Mouse (Mus musculus) macrophage (primary cell): ENCODE data around the gene Gpr21. TPM values are rescaled to one million over a fixed set of nuclear protein-coding genes. Genes with fewer than 3 reads are reported as not detected.

Source experiments
- H3K27ac ChIP-seq: fragments of 350-480 bp; formaldehyde crosslinking; 2 replicates; pipeline ENCODE4 v1.9.0; 2021
- H3K36me3 ChIP-seq: fragments of 350-480 bp; formaldehyde crosslinking; 2 replicates; pipeline ENCODE4 v1.9.0; 2021; ENCODE audit errors: inconsistent target
- H3K4me3 ChIP-seq: fragments of 350-480 bp; formaldehyde crosslinking; 2 replicates; pipeline ENCODE4 v1.9.0; 2021; ENCODE audit errors: inconsistent target
- H3K79me2 ChIP-seq: fragments of 350-480 bp; formaldehyde crosslinking; 2 replicates; pipeline ENCODE4 v1.9.0; 2021; ENCODE audit errors: inconsistent target
- WGBS: methylation state at CpG from one replicate; pipeline ENCODE4 v1.1.7; 2026; ENCODE audit warnings: inconsistent platforms; ENCODE audit not compliant: missing documents; 5-methylcytosine and 5-hydroxymethylcytosine counted together
- polyA plus RNA-seq: library from polyadenylated mRNA; stranded (reverse); fragments of 250-400 nt; gene quantifications from 3 replicates; pipeline ENCODE4 v1.2.4, GENCODE M21; 2018; ENCODE audit warnings: inconsistent platforms

Gpr21 gene
- polyA plus RNA-seq, 1 experiment from 2014 or later: 0.04 TPM

- Histone ChIP-seq H3K79me2 (no peaks in the 10 kb centered on the region), H3K27ac (no peak overlapping the region), H3K36me3 (peaks cover 14% of the 10 kb centered on the region; the same call in 1 of the 2 replicates), H3K4me3 (no peak overlapping the region)
- WGBS: 100% methylated on average over 2 of the region's 2 CpGs
Measured at GRCm38 (mm10) chr2:37529397-37529796, 13.3 kb downstream of the Gpr21 start.

DNA sequence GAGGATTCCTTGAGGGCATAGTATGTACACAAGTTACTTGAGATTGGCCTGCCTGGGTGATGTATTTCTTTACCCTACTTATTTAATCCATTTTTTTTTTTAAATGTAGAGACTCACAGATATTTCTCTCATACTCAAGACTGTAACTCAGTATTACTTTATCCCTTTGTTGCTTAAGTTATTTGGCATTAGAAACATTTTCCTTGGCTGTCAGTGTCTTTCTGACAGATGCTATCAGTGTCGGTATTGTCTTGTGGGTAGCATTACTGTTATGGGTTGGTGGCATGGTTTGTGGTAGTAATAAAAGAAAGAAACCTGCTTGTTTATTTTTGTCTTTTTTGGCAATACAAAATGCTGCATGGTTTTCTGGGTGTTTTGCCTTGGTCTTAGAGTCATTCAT, 14.6 kb downstream of the Gpr21 start:
- Histone ChIP-seq H3K36me3 (peaks cover 24% of the 10 kb centered on the region), H3K79me2 (no peaks in the 10 kb centered on the region), H3K4me3 (no peak overlapping the region), H3K27ac (no peak overlapping the region)
- 93% methylated on average over 1 of the region's 1 CpGs for WGBS

DNA sequence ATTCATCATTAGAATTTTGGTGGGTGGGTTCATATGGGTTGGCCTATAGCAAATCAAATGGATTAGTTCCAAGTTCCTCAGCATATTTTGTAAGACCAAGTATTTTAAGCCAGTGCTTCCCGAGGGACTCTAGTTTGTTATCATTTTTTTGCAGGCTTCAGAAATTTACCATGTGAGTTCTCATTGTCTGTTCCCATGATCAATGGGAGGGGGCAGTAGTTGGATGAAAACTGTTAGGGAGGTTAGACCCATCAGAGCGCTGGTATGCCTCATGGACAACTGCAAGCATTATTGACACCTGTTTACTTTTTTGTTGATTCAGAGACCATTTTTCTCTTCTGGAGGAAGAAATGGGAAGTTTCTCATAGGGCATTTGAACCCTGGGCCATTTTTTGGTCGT, 15.5 kb downstream of the Gpr21 start:
- Histone ChIP-seq H3K4me3 (no peak overlapping the region), H3K27ac (no peak overlapping the region), H3K79me2 (no peaks in the 10 kb centered on the region), H3K36me3 (peaks cover 24% of the 10 kb centered on the region)
- WGBS: 92% methylated on average over 3 of the region's 3 CpGs

DNA sequence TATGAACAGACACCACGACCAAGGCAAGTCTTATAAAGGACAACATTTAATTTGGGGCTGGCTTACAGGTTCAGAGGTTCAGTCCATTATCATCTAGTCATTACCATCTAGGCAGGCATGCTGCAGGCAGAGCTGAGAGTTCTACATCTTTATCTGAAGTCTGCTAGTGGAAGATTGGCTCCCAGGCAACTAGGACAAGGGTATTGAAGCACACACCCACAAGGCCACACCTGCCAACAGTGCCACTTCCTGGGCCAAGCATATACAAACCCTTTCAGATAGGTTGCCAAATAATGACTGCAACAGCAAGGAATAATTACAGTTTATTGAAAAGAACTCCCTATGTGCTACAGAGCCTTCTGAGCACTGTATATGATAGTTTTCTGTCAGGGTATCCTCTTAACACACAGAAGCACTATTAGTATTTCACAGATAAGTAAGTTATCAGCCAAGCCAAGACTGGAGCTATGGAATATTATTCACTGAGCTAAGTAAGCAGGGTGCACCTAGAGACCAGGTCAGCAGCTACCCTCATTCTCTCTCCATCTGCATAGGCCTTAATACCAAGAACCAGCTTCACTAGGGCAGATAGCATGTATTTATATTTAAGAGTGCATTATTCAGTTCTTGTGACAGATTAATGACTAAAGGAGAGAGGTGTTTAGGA, 33.3 kb downstream of the Gpr21 start:
- Histone ChIP-seq H3K79me2 (no peaks in the 10 kb centered on the region), H3K36me3 (peaks cover 35% of the 10 kb centered on the region), H3K27ac (no peak overlapping the region), H3K4me3 (no peak overlapping the region)
- 90% methylated on average over 1 of the region's 1 CpGs for WGBS

DNA sequence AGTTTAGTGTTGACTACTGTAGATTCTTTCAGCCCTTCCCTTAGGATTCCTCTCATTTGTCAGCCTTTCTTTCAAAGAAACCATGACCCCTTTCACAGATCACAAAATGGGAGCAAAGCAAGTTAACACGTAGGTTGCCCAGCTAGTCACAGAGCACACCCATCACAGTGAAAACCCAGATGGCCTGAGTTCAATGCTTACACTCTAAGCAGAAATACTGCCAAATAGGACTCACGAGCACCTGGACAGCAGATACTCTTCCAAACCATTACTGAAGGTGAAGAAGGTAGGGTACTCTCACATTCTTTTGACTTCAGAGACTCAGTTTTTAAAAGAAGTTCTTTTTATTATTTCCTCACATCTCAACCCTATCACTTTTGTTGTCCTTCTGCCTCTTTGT, 40.2 kb downstream of the Gpr21 start:
- peaks cover 86% of the 10 kb centered on the region for H3K36me3 ChIP-seq
- no peak overlapping the region for H3K4me3 ChIP-seq
- WGBS: 96% methylated on average over 2 of the region's 2 CpGs
- no peak overlapping the region for H3K27ac ChIP-seq
- H3K79me2 ChIP-seq: no peaks in the 10 kb centered on the region

DNA sequence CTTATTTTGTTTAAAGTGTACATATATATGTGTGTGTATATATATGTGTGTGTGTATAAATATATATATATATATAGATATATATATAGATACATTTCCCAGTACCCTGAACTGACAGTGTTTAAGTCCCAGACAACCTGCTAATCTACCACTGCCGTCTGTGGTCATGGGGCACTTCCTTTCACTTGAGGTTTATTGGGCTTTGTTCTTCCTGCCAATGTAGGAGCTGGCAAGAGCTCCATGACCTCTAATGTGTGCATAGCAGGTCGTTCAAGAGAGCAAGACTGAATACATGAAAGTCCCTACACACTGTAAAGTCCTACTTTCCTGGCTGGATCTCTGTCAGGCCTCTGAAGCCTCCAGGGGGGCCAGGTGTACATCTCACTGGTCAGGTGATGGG, 49.4 kb downstream of the Gpr21 start:
- Histone ChIP-seq H3K79me2 (no peaks in the 10 kb centered on the region), H3K4me3 (no peak overlapping the region), H3K27ac (no peak overlapping the region), H3K36me3 (peaks cover 42% of the 10 kb centered on the region)
- 10% methylated on average over 2 of the region's 2 CpGs for WGBS

DNA sequence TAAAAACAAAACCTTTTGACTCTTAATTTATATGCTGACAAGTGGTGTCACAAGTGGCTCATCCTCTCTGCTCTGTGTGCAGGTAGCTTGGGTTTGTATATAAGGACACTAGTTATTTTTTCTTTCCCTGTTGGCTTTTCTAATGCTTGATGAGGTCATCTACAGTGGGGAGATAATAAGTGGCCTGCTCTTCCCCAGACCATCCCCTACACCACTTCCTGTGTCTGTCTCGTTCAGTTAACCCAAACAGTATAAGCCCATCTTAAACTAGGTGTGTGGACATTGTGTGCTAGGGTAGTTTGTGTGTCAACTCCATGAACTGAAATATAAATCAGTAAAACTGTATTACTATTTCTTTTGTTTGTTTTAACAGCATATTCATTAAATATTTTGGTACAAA, 49.9 kb downstream of the Gpr21 start:
- WGBS: 8% methylated on average over 1 of the region's 1 CpGs
- no peak overlapping the region for H3K27ac ChIP-seq
- H3K36me3 ChIP-seq: peaks cover 37% of the 10 kb centered on the region
- H3K4me3 ChIP-seq: no peak overlapping the region
- no peaks in the 10 kb centered on the region for H3K79me2 ChIP-seq

GRCm38 (mm10) chr2:37569888-37570287, 53.8 kb downstream of the Gpr21 start:
- Histone ChIP-seq H3K36me3 (peaks cover 2% of the 10 kb centered on the region; the same call in 1 of the 2 replicates), H3K4me3 (no peak overlapping the region), H3K27ac (no peak overlapping the region), H3K79me2 (no peaks in the 10 kb centered on the region)
- 89% methylated on average over 5 of the region's 5 CpGs for whole genome bisulfite sequencing

Other genes with a start within 250 kb of the Gpr21 start
- gene Olfr368, start 189.8 kb upstream of the Gpr21 start, polyA plus RNA-seq: not detected in 3 replicates
- 30.7 to 34.2 TPM (median 31.4 TPM) in 3 replicates for gene Pdcl, start 157.0 kb upstream of the Gpr21 start, polyA plus RNA-seq
- 8.6 to 13.4 TPM (median 12.1 TPM) in 3 replicates for gene Rc3h2, start 93.4 kb upstream of the Gpr21 start, polyA plus RNA-seq
- gene Zbtb26, start 73.2 kb upstream of the Gpr21 start, polyA plus RNA-seq: 1.8 to 3.8 TPM (median 2.1 TPM) in 3 replicates
- 10.3 to 13.1 TPM (median 11.9 TPM) in 3 replicates for gene Zbtb6, start 73.2 kb upstream of the Gpr21 start, polyA plus RNA-seq
- gene Rabgap1, start 73.1 kb upstream of the Gpr21 start, polyA plus RNA-seq: 24.2 to 51.7 TPM (median 25.0 TPM) in 3 replicates
- gene Strbp, start 187.5 kb downstream of the Gpr21 start, polyA plus RNA-seq: 1.4 to 3.2 TPM (median 2.0 TPM) in 3 replicates